Mouse (Mus musculus) right cerebral cortex, postnatal 36 days (tissue): Measurements from ENCODE around the gene Slc38a8.

Source experiments
- DNase-seq, 2 experiments: peaks; one replicate each; pipeline ENCODE4 v3.0.0; 2022; ENCODE audit warnings: low spot score in 2 of 2, mixed read lengths in 1 of 2

The Slc38a8 gene

DNA sequence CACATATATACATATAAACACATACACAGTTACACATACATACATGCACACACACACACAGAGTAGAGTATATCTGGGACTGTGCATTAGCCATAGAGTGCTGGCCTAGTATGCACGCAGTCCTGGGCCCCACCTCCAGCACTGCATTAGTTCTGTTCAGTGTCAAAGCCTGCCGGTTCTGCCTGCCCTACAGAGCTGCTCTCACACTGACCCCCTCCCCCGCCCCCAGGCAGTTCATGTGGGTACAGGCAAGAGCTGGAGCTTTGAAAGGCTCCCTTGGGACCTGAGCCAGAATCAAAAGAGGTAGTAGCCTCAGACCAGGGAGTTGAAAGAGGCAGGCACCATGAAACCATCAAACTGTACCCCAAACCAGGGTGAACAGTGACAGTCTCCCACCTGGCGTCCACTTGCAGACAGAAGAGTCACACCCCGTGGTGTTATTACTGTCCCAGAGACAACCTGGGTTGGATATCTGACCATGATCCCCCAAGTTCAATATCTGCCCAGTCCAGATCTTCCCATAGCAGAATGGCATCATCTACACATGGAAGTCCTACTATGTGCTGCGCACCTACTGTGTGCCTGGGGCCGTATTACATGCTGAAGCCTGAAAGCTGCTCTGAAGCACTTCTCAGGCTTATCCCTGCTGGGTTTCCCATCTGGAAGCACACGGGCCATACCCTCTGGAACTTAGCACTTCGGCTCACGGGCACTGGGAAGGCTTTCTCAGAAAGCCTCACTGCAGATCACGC lies 17.2 kb downstream of the Slc38a8 start:
- no peak for DNase-seq

- DNase-seq, result no peak
Measured at GRCm38 (mm10) chr8:119478684-119479083, 22.8 kb downstream of the Slc38a8 start.

DNA sequence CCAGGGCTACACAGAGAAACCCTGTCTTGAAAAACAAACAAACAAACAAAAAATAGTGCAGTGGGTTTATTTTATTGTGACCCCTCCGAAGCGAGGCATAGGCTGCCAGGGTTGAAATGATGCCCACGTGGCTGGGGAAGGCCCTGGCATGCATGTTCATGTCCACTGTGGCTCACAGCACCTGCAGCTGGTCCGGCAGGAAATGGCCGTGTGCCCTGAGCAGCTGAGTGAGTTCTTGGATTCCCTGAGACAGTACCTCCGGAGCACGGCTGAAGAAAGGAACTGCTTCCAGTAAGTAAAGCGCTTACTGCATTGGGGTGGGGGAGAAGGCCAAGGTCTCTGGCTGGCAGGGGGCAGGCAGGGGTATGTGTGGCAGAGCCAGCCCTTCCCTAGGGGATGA lies 33.4 kb downstream of the Slc38a8 start:
- DNase-seq, result no peak

DNA sequence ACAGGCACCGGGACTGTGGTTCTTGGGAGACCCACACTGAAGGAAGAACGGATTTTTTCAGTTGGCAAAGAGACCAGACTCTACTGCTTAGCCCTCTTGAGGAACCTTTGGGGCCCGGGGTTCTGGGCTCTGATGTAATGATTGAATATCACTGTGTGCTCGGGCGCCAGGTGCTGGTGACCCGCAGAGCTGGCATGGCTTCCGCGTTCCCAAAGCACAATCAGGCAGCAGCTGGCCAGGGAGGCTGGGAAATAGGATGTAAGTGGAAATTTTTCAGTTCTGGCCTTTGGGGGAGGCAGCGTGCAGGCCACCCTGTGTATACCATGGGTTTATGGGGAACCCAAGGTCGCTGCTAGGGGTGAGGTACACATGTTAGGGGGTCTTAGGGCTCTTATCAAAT lies 34.7 kb downstream of the Slc38a8 start:
- no peak for DNase-seq

- peak; percentile 51 to 58 for DNase-seq
Measured at GRCm38 (mm10) chr8:119466105-119466504, 35.4 kb downstream of the Slc38a8 start.

- no peak for DNase-seq
Measured at GRCm38 (mm10) chr8:119463709-119464108, 37.8 kb downstream of the Slc38a8 start.

- no peak for DNase-seq
Measured at GRCm38 (mm10) chr8:119461356-119461755, 40.1 kb downstream of the Slc38a8 start.

DNA sequence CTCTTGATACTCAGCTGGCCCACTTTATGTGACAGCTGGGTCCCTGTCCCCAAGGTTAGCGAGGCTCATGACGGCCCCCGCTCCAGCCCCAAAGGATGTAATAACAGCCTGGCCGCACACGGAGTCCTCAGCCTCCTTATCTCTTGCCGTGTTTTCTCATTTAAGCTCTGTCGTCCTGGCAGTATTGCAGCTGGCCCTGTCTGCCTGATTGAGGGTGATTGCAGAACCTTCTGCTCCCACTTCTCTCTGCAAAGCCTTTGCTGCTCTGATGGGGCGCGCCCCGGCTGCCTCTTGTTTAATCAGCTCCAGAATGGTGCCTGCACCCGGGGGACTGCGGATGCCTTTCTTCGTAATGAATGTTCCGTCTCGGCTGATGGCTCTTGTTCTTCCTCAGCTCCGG lies 41.8 kb downstream of the Slc38a8 start:
- DNase-seq, result no peak

DNA sequence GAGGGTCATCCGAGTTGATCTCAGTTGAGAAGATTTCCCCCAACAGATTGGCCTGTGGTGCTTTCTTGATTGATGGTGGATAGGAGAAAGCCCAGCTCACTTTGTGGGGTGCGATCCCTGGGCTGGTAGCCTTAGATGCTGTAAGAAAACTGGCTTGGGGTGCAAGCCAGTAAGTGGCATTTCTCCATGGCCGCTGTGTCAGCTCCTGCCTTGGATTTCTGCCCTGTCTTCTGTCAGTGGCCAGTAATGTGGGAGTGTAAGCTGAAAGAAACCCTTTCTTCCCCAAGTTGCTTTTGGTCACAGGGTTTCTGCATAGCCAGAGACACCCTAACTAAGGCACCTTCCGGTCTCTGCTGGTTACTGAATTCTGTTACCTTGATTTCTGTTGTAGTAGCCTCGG lies 45.5 kb downstream of the Slc38a8 start:
- no peak for DNase-seq

GRCm38 (mm10) chr8:119452919-119453318 lies 48.6 kb downstream of the Slc38a8 start:
- no peak for DNase-seq

DNA sequence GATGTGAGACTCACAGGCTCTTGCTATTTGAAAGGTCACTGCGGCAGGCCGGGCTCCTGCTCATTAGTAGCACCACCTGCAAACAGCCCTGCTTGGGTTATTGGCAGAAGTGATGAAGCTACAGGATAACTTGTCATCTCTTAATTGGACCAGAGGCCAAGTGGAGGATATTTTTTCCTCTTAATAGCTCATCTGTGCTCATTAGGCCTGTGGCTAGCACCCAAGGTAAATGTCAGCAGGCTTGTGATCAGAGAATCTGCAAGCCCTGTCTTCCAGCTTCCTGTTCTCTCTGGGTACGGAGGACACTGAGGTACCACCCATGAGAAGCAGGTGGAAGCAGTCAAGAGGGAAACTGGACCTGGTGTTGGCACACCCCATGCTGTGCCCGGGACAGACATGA lies 50.4 kb downstream of the Slc38a8 start:
- DNase-seq, result no peak

- peak; percentile 76 for DNase-seq
Measured at GRCm38 (mm10) chr8:119449627-119450026, 51.9 kb downstream of the Slc38a8 start.

DNA sequence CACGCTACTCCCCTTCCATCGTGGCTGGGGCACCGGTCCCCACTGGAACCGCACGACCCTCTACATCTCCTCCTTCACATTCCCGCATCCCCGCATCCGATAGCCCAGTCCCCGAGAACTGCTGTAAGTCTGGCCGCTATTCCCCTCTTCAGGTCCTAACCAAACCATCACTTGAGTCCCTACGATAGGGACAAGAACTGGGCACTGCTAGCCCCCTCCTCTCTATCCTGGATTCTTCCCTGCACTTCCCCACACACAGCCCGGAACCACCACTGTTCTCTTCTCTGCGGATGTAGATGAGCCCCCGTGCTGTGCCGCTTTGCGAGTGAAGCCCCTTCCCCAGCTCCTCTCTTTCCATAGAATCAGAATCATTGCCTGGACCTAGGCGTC lies 53.7 kb downstream of the Slc38a8 start:
- DNase-seq, result no peak

DNA sequence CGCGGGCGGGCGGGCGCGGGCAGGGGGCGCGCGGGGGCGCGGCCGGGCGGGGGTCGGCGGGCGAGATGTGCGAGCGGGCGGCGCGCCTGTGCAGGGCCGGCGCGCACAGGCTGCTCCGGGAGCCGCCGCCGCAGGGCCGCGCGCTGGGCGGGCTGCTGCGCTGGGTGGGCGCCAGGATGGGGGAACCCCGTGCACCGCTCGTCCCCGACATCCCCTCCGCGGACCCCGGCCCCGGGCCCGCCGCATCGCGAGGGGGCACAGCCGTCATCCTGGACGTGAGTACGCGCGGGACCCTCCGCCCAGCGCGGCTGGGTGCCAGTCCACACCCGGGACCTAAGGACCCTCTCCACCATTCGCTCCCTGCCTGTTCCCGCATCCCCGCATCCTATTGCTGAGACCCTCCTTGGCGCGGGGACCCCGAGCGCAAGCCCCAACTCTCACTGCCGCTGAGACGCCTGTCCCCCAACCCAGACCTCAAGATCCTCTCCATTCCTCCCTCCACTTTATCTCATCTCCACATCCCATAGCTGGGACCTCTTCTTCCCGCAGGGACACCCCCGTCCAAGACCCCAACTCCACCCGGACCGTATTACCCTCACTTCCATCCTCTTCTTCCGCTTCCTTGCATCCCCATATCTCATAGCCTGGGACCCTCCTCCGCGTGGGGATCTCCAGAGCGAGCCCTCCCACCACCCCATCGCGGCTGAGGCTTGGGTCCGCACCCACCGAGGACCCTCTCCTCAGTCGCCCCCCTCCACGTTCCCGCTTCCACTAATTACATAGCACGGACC lies 54.3 kb downstream of the Slc38a8 start:
- DNase-seq, result no peak

DNA sequence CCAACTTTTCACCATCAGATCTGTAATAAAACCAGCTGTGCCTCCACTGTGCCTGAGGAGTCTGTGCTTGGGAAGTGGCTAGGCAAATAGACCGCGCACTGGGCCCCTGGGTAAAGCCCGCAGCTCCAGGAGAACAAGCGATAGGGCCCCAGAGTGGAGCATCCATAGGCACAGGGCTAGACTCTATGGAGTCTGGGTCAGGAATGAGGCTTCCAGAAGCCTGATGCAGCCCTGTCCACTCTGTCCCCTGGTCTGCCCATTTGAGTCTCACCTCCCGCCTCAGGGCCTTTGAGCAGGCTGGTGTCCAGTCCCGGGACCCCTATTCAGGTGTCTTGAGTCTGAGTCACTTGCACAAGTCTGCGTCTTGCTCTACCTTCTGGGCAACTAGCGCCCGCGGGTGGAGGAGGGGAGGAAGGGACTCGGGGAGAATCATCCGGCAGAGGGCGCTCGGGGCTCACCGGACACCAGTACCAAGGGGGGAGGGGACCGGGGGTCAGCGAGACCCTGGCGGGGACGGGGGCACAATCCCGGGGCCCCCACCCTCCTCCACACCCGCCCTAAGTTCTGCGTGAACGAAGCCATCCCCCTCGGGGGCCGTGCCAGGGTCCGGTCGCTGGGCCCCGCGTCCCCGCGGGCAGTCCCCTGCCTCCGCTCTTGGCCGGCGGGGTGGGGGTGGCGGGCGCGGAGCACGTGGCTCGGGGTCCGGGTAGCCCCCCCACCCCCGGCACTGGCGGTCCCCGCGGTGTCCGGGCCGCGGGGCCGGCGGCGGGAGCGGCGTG lies 55.1 kb downstream of the Slc38a8 start, which contains the start of gene Necab2:
Necab2 (plus strand) TSS at position 509 of the 779 bp plus-strand sequence.
- peak; percentile 71 to 86 for DNase-seq

GRCm38 (mm10) chr8:119442970-119443369 lies 58.5 kb downstream of the Slc38a8 start:
- DNase-seq, result no peak

DNA sequence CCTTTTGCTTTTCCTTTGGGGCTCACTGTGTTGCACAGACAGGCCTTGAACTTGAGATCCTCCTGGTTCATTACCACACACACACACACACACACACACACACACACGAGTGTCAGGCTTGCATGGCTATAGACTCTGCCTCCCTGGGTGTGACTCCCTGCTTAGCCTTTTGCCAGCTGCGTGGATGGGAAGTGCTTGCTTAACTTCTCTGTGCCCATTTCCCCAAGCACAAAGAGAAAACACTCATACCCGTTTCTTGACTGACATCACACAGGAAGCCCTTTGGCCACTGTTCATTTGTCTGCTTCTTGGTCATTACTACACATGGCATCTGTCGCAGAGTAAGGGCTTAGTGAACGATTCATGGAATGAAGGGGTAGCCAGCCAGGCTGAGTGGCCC lies 59.5 kb downstream of the Slc38a8 start:
- no peak for DNase-seq

DNA sequence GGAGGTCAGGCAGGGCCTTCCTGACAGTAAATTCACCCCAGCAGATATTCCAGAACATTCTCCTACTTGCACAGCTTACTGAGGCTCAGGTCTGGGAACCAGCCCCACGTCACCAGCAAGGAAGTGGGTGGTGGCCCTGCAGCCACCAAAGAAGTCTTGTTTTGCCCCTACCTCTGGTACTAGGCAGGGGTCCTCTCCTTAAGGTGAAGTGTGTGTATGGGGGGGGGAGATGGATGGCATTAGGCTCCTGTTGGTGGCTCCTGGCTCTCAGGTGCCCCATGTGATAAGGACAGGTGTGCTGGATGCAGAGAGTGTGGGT lies 60.6 kb downstream of the Slc38a8 start:
- DNase-seq, result no peak

DNA sequence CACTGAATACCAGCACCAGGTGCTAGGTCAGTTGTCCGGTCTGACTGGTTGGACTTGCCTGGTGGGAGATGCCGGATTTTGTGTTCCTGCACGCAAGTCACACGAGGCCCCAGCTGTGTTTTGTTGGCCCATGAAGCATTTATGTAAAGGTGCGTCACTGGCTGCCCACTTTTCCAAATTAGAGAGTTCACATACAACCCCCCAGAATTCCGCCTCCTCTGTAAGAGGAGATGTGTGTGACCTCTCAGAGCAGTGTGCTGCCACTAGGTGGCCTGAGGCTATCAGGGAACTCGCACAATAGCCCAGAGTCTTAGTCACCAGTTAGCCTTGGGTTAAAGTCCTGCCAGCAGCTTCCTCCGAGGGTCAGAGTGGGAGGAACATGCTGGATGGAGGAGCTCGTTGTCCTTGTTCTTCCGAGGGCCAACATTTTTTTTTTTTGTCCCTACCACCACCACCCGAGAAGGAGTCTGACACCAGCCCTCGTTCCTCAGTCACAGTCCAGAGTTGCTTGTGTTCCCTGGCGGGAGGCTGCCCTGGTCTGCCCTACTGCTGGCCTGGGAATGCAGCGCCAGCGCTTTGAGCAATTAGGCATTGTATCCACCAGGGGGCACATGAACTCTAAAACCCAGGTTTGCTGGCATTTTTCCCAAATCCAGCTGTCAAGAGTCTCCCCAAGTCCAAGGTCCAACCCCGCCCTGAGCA lies 61.1 kb downstream of the Slc38a8 start:
- no peak for DNase-seq

- no peak for DNase-seq
Measured at GRCm38 (mm10) chr8:119439893-119440249, 61.6 kb downstream of the Slc38a8 start.

DNA sequence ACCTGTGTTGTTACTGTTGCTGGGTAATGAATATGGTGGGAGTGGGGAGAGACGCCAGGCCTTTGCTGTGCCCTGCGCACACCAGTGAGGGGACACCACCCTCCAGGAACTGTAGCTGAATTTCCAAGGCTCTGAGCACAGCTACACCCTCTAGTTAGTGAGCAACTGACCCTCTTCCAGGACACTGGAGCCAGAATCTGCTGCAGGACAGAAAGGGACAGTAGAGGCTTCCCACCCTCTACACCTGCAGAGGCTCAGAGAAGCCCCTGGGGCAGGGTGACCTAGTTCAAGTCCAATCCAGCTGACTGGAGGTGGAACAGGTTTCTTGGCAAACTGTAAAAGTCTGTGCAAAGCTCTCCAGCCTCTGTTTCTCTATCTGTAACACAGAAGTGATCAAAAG lies 62.1 kb downstream of the Slc38a8 start:
- no peak for DNase-seq

- DNase-seq, result no peak
Measured at GRCm38 (mm10) chr8:119438876-119439275, 62.6 kb downstream of the Slc38a8 start.
